Mouse (Mus musculus) MEL-GATA-1-ER (cell line): Measurements from ENCODE around the gene Tbc1d21.
A peak's percentile ranks its signal among the peaks of the same experiment; 100 is the strongest.

Experiments used
- DNase-seq: peaks from one replicate; pipeline ENCODE4 v3.0.0-alpha.2; 2012; ENCODE audit warnings: low read depth; ENCODE audit errors: extremely low read depth

The Tbc1d21 gene

GRCm38 (mm10) chr9:58370355-58370754 is at the start of gene Tbc1d21:
Gene Tbc1d21, minus strand, starts transcription at chr9:58370455.
- DNase-seq, result no peak

- DNase-seq, result no peak
Observed at GRCm38 (mm10) chr9:58411556-58411955, 41.3 kb upstream of the Tbc1d21 start.

GRCm38 (mm10) chr9:58410057-58410735 is 39.9 kb upstream of the Tbc1d21 start:
- no peak for DNase-seq

DNA sequence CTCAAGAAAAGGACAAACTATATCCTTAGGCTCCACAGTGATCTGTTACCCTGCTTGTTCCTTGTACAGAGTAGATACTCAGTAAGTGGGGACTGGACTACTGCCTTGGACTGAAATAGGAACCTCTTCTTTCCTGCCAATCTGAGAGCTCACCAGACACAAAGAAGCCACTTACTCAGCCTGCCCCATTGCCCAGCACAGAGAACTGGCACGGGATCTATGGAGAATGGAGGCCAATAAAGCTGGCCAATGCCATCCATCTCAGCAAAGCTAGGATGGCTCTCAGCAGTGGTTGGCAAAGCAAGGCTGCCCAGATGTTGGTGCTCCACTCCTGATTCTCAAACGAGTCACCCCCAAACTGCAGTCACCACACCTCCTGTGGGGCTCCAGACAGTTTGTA is 39.0 kb upstream of the Tbc1d21 start:
- DNase-seq, result no peak

GRCm38 (mm10) chr9:58404412-58404811 is 34.2 kb upstream of the Tbc1d21 start:
- DNase-seq, result no peak

DNA sequence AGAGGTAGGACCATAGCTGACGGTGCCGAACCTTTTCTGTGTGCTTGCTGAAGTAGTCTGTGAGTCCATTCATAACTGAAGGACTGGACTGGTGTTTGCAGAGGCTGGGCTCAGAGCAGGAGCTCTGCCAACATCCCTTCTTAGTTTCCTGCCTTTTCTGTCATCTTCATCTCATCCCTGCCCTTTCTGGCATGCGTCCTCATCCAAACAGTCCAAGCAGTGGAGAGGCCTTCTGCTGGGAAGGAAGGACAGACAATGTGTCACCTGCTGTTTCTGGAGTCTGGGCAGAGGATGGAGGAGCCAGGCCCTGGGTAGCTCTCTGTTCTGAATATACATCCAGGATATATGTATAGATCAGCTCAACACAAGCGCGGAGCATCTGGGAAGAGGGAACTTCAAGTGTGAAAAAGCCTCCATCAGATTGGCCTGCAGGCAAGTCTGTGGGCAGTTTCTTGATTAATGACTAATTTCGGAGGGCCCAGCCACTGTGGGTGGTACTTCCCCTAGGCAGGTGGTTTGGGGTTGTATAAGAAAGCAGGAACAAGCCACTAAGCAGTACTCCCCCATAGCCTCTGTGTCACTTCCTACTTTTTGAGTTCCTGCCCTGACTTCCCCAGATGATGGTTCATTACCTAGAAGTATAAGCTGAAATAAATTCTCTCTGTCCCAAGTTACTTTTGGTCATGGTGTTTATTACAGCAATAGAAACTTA is 31.3 kb upstream of the Tbc1d21 start:
- DNase-seq, result peak; percentile 17

- DNase-seq, result no peak
Observed at GRCm38 (mm10) chr9:58399609-58400008, 29.4 kb upstream of the Tbc1d21 start.

GRCm38 (mm10) chr9:58394605-58395004 is 24.4 kb upstream of the Tbc1d21 start:
- no peak for DNase-seq

DNA sequence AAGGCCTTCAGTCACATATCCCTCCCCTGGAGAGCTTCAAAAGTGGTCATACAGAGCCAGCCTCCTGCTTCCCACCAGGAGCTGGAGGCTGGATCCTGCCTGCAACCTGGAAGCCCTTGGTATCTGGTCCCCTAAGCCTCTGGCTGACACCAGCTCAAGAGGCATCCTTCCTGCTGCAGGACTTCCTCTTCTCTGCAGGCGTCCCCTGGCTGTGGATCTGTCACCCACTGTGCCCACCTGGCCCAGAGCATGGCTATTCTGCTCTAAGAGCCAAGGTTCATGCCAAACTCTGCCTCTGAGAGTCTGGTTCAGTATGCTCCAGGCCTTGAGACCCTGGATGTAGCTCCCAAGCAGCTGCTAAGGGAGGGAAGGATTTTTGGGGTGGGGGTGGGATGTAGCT is 23.6 kb upstream of the Tbc1d21 start:
- no peak for DNase-seq

DNA sequence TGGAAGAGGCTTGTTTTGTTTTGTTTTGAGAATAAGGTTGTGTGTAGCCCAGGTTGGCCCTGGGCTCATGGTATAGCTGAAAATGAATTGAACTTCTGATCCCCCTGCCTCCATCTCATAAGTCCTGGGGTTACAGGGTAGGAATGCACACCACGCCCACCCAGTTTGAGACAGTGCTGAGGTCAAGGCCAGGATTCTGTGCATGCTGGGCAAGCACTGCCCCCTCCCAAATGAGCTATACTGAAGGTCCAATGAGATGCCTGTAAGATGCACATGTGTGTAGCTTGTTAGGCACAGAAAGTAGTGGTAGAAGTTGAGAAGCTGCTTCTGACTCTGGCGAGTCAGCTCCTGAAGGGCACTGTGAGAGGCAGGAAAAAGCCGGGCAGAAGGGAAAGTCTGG is 18.1 kb upstream of the Tbc1d21 start:
- no peak for DNase-seq

- DNase-seq, result no peak
Observed at GRCm38 (mm10) chr9:58378878-58379277, 8.6 kb upstream of the Tbc1d21 start.

DNA sequence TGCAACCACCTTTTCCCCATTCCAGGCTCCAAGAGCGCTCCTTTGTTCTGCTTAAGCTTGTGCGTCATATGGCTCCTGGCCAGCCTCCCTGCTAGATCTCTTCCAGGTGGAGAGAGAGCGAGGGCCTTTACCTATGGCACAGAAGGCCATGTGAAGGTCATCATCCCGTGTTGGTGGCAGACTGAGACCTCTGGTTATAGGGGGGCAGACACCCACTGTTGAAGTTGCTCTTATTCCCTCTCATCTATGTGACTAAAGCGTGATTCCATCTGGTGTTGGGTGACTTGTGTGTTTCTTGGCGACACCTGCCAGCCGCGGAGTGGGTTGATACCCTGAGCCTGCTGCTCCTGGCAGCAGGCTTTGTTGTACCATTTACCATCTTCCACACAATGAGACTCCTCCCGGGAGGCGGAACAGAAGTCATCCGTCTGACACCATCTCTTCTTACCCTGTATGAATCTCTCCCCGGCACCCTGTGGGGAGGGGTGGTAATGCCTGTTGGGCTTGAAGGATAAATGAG is 3.7 kb upstream of the Tbc1d21 start:
- no peak for DNase-seq

- no peak for DNase-seq
Observed at GRCm38 (mm10) chr9:58371914-58372313, 1.7 kb upstream of the Tbc1d21 start.

DNA sequence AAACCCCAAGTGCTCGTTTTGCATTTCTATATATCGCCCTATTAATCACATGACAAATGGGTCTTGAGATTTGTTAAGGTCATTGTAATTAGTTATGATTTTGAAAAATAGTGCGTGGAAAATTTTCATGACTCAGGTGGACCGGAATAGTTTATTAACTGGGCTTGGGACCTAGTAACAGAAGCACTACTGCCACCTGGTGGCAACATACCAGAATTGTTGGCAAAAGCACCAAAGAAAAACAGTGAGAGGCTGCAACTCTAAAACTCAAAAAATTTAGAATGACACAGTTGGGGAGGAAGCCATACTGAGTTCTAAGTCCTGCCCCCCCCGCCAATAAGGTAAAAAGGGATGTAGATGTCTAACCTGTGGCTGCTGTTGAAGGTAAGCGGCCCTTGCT is 611 bp downstream of the Tbc1d21 start:
- DNase-seq, result peak; percentile 14

DNA sequence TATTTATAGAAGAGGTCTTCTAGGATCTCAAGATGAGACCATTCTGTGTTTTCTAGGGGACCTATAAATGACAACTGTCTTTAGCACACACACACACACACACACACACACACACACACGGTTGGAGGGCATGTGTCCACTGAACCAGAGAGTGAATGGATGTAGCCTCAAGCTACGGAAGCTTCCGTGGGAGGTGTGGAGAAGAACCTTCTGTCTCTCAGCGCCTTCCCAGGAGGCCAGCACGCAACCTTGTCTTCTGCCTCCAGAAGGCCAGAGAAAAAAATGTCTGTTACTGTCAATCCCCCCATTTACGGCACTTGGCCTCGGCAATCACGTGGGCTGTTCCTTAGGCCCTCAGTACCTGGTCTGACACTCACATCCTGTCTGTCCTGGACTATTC is 5.9 kb downstream of the Tbc1d21 start:
- DNase-seq, result no peak

DNA sequence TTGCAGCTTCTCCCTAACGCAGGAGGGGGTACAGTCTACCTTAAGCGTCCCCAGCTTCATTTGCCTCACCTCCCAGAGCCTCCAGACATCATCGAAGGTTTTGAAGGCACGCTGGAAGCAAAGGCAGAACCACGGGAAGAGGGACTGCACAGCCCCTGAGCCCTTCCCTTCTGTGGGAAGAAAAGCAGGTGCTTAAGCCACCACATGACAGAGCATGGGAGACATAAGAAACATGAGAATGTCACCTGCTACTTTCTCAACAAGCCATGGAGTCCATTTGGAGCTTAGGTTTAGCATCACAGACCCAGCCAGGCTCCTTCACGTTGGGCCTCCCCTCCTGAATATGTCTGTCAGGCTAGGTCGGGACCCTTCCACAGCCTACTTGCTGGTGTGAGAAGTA is 8.3 kb downstream of the Tbc1d21 start:
- DNase-seq, result no peak

GRCm38 (mm10) chr9:58361373-58361772 is 8.9 kb downstream of the Tbc1d21 start:
- no peak for DNase-seq

- no peak for DNase-seq
Observed at GRCm38 (mm10) chr9:58355262-58356050, 14.8 kb downstream of the Tbc1d21 start.

DNA sequence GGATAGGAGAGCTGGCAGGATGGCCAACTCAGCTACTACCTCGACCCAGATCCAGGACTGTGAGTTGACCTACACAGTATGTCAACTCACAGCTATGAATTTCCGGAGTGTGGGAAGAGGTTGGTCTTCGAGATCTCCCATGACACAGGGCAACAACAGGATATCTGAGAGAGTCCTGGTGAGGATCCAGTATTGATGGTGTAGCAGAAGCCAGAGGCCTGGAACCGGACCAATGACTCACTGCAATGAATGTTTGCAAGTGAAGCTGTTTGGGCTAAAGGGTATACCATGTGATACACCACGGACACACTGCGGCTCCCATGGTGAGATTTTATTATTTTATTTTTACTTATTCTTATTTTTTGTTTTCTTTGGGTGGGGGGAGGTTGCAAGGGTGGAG is 15.6 kb downstream of the Tbc1d21 start:
- no peak for DNase-seq

DNA sequence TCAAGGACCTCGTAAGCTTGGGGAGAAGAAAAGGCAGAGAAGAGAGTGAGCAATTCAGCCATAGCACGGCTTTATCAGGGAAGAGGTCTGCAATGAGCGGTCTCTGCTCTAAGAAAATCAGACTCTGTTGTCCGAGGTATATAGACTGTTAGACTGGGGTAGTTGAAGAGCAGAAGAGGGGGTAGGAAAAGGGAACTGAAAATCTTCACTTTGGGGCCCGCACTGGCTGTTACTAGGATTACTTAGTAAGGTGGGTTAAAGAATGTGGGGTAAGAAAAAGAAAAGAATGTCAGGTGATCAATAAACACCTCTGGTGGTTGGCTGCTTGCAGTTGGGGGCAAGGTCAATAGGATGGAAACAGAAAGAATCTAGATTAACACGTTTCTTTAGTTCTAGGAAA is 17.0 kb downstream of the Tbc1d21 start:
- DNase-seq, result no peak

DNA sequence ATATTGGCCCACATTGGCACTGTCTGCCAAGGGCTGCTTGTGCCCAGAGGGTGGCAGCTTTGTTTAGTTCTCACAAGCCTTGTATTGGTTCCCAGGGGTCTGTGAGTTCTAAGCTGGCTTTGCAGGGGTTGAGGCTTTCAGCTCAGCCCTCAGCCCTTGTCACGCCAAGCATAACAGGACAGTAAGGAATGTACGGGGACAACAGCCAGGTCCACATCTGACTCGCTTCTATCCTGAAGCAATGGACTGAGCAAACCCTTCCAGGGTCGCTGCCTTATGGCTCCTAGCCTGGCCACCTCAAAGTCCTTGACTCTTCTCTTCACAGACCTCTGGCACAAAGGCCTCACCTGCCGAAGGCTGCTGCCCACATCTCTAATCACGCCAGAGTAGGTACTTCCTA is 22.5 kb downstream of the Tbc1d21 start:
- no peak for DNase-seq

GRCm38 (mm10) chr9:58346498-58346897 is 23.8 kb downstream of the Tbc1d21 start:
- no peak for DNase-seq
